Mouse (Mus musculus) ES-CJ7 (cell line): ENCODE data around the gene Acap1.

ENCODE experiments used
- DNase-seq: peaks from one replicate; pipeline ENCODE4 v3.0.0; 2011; ENCODE audit warnings: low read depth, low spot score

The Acap1 gene

GRCm38 (mm10) chr11:69904311-69904710 is 9.0 kb upstream of the Acap1 start:
- no peak for DNase-seq

GRCm38 (mm10) chr11:69902972-69903371 is 7.6 kb upstream of the Acap1 start:
- no peak for DNase-seq

GRCm38 (mm10) chr11:69901993-69902392 is 6.7 kb upstream of the Acap1 start:
- no peak for DNase-seq

- peak; percentile 100 for DNase-seq
Observed at GRCm38 (mm10) chr11:69901406-69901846, 6.1 kb upstream of the Acap1 start.

GRCm38 (mm10) chr11:69900471-69901405 is 5.4 kb upstream of the Acap1 start, which contains the start of the genes 2810408A11Rik and Neurl4:
Gene 2810408A11Rik, minus strand, starts transcription at chr11:69900987.
Gene Neurl4, plus strand, starts transcription at chr11:69901072.
- DNase-seq, result peak; percentile 99

GRCm38 (mm10) chr11:69899870-69900269 is 4.5 kb upstream of the Acap1 start:
- no peak for DNase-seq

GRCm38 (mm10) chr11:69894671-69895070 is 668 bp downstream of the Acap1 start:
- DNase-seq, result peak; percentile 62

GRCm38 (mm10) chr11:69891482-69891881 is 3.9 kb downstream of the Acap1 start:
- no peak for DNase-seq

GRCm38 (mm10) chr11:69886907-69887635 is 8.3 kb downstream of the Acap1 start:
- DNase-seq, result peak; percentile 84

GRCm38 (mm10) chr11:69884663-69885062 is 10.7 kb downstream of the Acap1 start:
- no peak for DNase-seq

GRCm38 (mm10) chr11:69884240-69884639 is 11.1 kb downstream of the Acap1 start:
- DNase-seq, result no peak

GRCm38 (mm10) chr11:69883527-69884151 is 11.7 kb downstream of the Acap1 start:
- no peak for DNase-seq

- peak; percentile 80 for DNase-seq
Observed at GRCm38 (mm10) chr11:69883066-69883465, 12.3 kb downstream of the Acap1 start.

- DNase-seq, result no peak
Observed at GRCm38 (mm10) chr11:69881787-69882670, 13.3 kb downstream of the Acap1 start.

GRCm38 (mm10) chr11:69880853-69881603 is 14.3 kb downstream of the Acap1 start, which contains the start of gene Kctd11:
Gene Kctd11, minus strand, starts transcription at chr11:69881406.
- DNase-seq, result peak; percentile 77

GRCm38 (mm10) chr11:69880506-69880852 is 14.9 kb downstream of the Acap1 start:
- peak; percentile 78 for DNase-seq

GRCm38 (mm10) chr11:69879711-69880110 is 15.6 kb downstream of the Acap1 start:
- no peak for DNase-seq

GRCm38 (mm10) chr11:69878952-69879351 is 16.4 kb downstream of the Acap1 start:
- DNase-seq, result no peak

GRCm38 (mm10) chr11:69878399-69878798 is 16.9 kb downstream of the Acap1 start:
- DNase-seq, result no peak

- DNase-seq, result no peak
Observed at GRCm38 (mm10) chr11:69877878-69878277, 17.5 kb downstream of the Acap1 start, which contains the start of gene Tmem95. Gene Tmem95, minus strand, starts transcription at chr11:69878018.
